Mouse (Mus musculus) cerebellum, adult 2 months (tissue): ENCODE measurements around the gene Gpsm3.

Source experiments
- CTCF ChIP-seq: fragments of 200-500 bp; IDR thresholded peaks from 2 replicates; pipeline ENCODE4 v1.5.1; 2011; ENCODE audit warnings: low read depth, mild to moderate bottlenecking, control low read depth, low read length, moderate library complexity, borderline replicate concordance; ENCODE audit not compliant: insufficient read depth
- POLR2A ChIP-seq: fragments of 200-500 bp; IDR thresholded peaks from 2 replicates; pipeline ENCODE4 v1.6.1; 2011; ENCODE audit warnings: low read length, control low read depth, borderline replicate concordance; ENCODE audit not compliant: insufficient read depth

DNA sequence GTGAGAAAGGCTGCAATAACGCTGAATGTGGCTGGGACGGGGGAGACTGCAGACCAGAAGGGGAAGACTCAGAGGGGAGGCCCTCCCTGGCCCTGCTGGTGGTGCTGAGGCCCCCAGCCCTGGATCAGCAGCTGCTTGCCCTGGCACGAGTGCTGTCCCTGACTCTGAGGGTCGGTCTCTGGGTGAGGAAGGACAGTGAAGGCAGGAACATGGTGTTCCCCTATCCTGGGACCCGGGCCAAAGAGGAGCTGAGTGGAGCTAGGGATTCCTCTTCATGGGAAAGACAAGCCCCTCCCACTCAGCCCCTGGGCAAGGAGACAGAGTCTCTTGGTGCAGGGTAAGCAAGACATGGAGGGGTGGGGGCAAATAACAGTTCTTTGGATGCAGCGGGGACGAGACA is 6.2 kb upstream of the Gpsm3 start:
- TF ChIP-seq CTCF (no peak), POLR2A (no peak)
